Mouse (Mus musculus) liver (tissue): ENCODE measurements around the gene Hmcn1.
A peak's percentile ranks its signal among the peaks of the same experiment; 100 is the strongest.

Source experiments
- DNase-seq: peaks from one replicate; pipeline ENCODE4 v3.0.0-alpha.2; 2020; ENCODE audit warnings: mixed read lengths

Hmcn1 gene

GRCm38 (mm10) chr1:150993162-150994064 lies at the start of gene Hmcn1:
Gene Hmcn1, minus strand, starts transcription at chr1:150993435.
- peak; percentile 66 for DNase-seq

- DNase-seq: peak; percentile 54
Observed at GRCm38 (mm10) chr1:151040945-151041649, 47.9 kb upstream of the Hmcn1 start.

- no peak for DNase-seq
Observed at GRCm38 (mm10) chr1:151040290-151040689, 47.1 kb upstream of the Hmcn1 start.

GRCm38 (mm10) chr1:151039189-151039588 lies 46.0 kb upstream of the Hmcn1 start:
- DNase-seq: no peak

- no peak for DNase-seq
Observed at GRCm38 (mm10) chr1:151038566-151038965, 45.3 kb upstream of the Hmcn1 start.

- no peak for DNase-seq
Observed at GRCm38 (mm10) chr1:151036405-151036985, 43.3 kb upstream of the Hmcn1 start.

GRCm38 (mm10) chr1:151035766-151036165 lies 42.5 kb upstream of the Hmcn1 start:
- no peak for DNase-seq

GRCm38 (mm10) chr1:151034993-151035592 lies 41.9 kb upstream of the Hmcn1 start:
- DNase-seq: peak; percentile 64

GRCm38 (mm10) chr1:151033291-151033690 lies 40.1 kb upstream of the Hmcn1 start:
- no peak for DNase-seq

GRCm38 (mm10) chr1:151031581-151031980 lies 38.3 kb upstream of the Hmcn1 start:
- no peak for DNase-seq

- no peak for DNase-seq
Observed at GRCm38 (mm10) chr1:151031086-151031485, 37.9 kb upstream of the Hmcn1 start.

- peak; percentile 36 for DNase-seq
Observed at GRCm38 (mm10) chr1:151025049-151025773, 32.0 kb upstream of the Hmcn1 start.

GRCm38 (mm10) chr1:151019273-151019890 lies 26.1 kb upstream of the Hmcn1 start:
- no peak for DNase-seq

- DNase-seq: peak; percentile 74
Observed at GRCm38 (mm10) chr1:151011056-151011455, 17.8 kb upstream of the Hmcn1 start.

GRCm38 (mm10) chr1:151009115-151009797 lies 16.0 kb upstream of the Hmcn1 start:
- peak; percentile 32 for DNase-seq

GRCm38 (mm10) chr1:151007747-151008146 lies 14.5 kb upstream of the Hmcn1 start:
- no peak for DNase-seq

- no peak for DNase-seq
Observed at GRCm38 (mm10) chr1:151004007-151004406, 10.8 kb upstream of the Hmcn1 start.

GRCm38 (mm10) chr1:151001868-151002428 lies 8.7 kb upstream of the Hmcn1 start:
- no peak for DNase-seq

GRCm38 (mm10) chr1:151000714-151001113 lies 7.5 kb upstream of the Hmcn1 start:
- no peak for DNase-seq

GRCm38 (mm10) chr1:150994612-150995011 lies 1.4 kb upstream of the Hmcn1 start:
- no peak for DNase-seq

- DNase-seq: no peak
Observed at GRCm38 (mm10) chr1:150992711-150993161, 499 bp downstream of the Hmcn1 start.
